In the genomic region with DNA sequence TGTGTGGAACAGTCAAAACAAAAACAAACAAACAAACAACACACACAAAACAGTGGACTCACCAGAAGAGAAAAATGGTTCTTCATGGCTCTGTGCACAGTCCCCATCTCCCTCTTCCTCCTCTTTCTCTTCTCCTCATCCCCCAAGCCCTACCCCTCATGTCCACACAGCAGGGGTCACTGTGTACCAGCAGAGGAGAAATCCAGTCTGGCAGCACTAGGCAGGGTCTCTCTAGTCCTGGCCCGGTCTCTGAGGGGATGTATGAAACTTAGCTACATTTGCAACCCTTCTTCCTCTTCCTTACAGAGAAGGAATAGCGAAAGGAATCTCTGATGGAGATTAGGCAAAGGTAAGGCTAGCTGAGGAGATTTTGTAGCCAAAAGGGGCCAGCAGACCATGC, we compare ENCODE assay signal across 23 mouse cellular contexts.
DNase-seq lines count a peak whose midpoint lies in the region; ATAC-seq and TF ChIP-seq lines count a peak whose summit lies in the region.
"Had no signal": no experiment of that assay in that cellular context is flagged by ENCODE, and none has a peak within 500 bp of the region (broad histone marks: within the 10 kb centered on the region; RNA-seq: fewer than 3 reads in every experiment).

No protein-coding gene starts in this region.

- peaks cover 36% of the 10 kb centered on the region for H3K27me3 ChIP-seq in hindbrain, embryonic 10.5 days (ENCODE audit: insufficient read depth, poor library complexity, severe bottlenecking)
- H3K27me3 ChIP-seq in hindbrain, embryonic 14.5 days (ENCODE audit: control insufficient read depth, insufficient read depth, low read length): no peaks in the 10 kb centered on the region
- H3K27me3 ChIP-seq in lung, embryonic 14.5 days (ENCODE audit: insufficient read depth, low read length): no peaks in the 10 kb centered on the region
- H3K27me3 ChIP-seq: heart, embryonic 12.5 days had no signal

- ATAC-seq in hindbrain, embryonic 14.5 days (ENCODE audit: low FRiP score): no peak
- ATAC-seq in lung, embryonic 14.5 days (ENCODE audit: insufficient read depth): no peak
- ATAC-seq: forebrain, embryonic 13.5 days; hindbrain, embryonic 16.5 days; Patski had no signal

- no peak for DNase-seq in gastrocnemius, adult 2 months
- no peak for DNase-seq in gastrocnemius, postnatal 25 days
- DNase-seq in hindbrain, embryonic 10.5 days (ENCODE audit: low spot score): no peak
- DNase-seq in hindbrain, embryonic 14.5 days (ENCODE audit: low spot score): no peak
- DNase-seq in lung, embryonic 14.5 days: no peak
- DNase-seq in lung, postnatal 14 days: no peak
- no peak for DNase-seq in frontal cortex, postnatal 10 days (ENCODE audit: low spot score in 2 of 2)
- DNase-seq: cerebellum, adult 2 months; cerebellum, postnatal 25 days; embryo, embryonic 11 days; gastrocnemius, postnatal 14 days; heart, postnatal 4 days; kidney, adult 8-10 months; kidney, postnatal 25 days; layer of hippocampus, postnatal 36 days; lung, adult 18-20 months; lung, postnatal 36 days; midbrain, embryonic 14.5 days had no signal

- no peaks in the 10 kb centered on the region for H3K9me3 ChIP-seq in hindbrain, embryonic 10.5 days
- no peaks in the 10 kb centered on the region for H3K9me3 ChIP-seq in hindbrain, embryonic 14.5 days (ENCODE audit: control insufficient read depth, low read length)
- no peaks in the 10 kb centered on the region for H3K9me3 ChIP-seq in lung, embryonic 14.5 days (ENCODE audit: low read depth, low read length)
- H3K9me3 ChIP-seq: forebrain, embryonic 13.5 days; G1E; heart, embryonic 12.5 days had no signal

- no peaks in the 10 kb centered on the region for H3K36me3 ChIP-seq in hindbrain, embryonic 10.5 days
- no peaks in the 10 kb centered on the region for H3K36me3 ChIP-seq in hindbrain, embryonic 14.5 days (replicated peaks; ENCODE audit: control insufficient read depth, insufficient read depth)
- H3K36me3 ChIP-seq in lung, embryonic 14.5 days (ENCODE audit: insufficient read depth): no peaks in the 10 kb centered on the region
- H3K36me3 ChIP-seq: G1E; heart, embryonic 12.5 days had no signal

- WGBS in hindbrain, embryonic 10.5 days: 72% methylated on average over 2 of the region's 2 CpGs
- WGBS in hindbrain, embryonic 14.5 days: 76% methylated on average over 2 of the region's 2 CpGs
- WGBS in lung, embryonic 14.5 days: 67% methylated on average over 2 of the region's 2 CpGs

- intact Hi-C loops in gastrocnemius, adult 2 months (cut with DNase I): no loop called here

- H3K4me3 ChIP-seq in gastrocnemius, adult 2 months: no peak overlapping the region
- no peak overlapping the region for H3K4me3 ChIP-seq in hindbrain, embryonic 10.5 days
- no peak overlapping the region for H3K4me3 ChIP-seq in hindbrain, embryonic 14.5 days (replicated peaks; ENCODE audit: low read length)
- H3K4me3 ChIP-seq in lung, embryonic 14.5 days (ENCODE audit: low read depth, low read length): no peak overlapping the region
- H3K4me3 ChIP-seq: forebrain, embryonic 13.5 days; heart, embryonic 12.5 days had no signal

- peak; percentile 49 for TF ChIP-seq CTCF in gastrocnemius, adult 2 months (IDR thresholded peaks at IDR 0.05)
- TF ChIP-seq CTCF in lung, embryonic 14.5 days (IDR thresholded peaks at IDR 0.05; ENCODE audit: low read depth): peak; percentile 28

- H3K4me2 ChIP-seq in hindbrain, embryonic 14.5 days (replicated peaks): no peak overlapping the region
- H3K4me2 ChIP-seq in lung, embryonic 14.5 days: no peak overlapping the region
- H3K4me2 ChIP-seq: forebrain, embryonic 13.5 days; heart, embryonic 12.5 days had no signal

- H3K4me1 ChIP-seq in hindbrain, embryonic 10.5 days (replicated peaks): peaks cover 52% of the 10 kb centered on the region
- peaks cover 10% of the 10 kb centered on the region for H3K4me1 ChIP-seq in hindbrain, embryonic 14.5 days (replicated peaks; ENCODE audit: control insufficient read depth, insufficient read depth, low read length)
- H3K4me1 ChIP-seq in lung, embryonic 14.5 days (ENCODE audit: insufficient read depth): peaks cover 3% of the 10 kb centered on the region; the same call in 1 of the 2 replicates

- no peak overlapping the region for H3K9ac ChIP-seq in hindbrain, embryonic 14.5 days
- H3K9ac ChIP-seq in lung, embryonic 14.5 days: no peak overlapping the region
- H3K9ac ChIP-seq: forebrain, embryonic 13.5 days; heart, embryonic 12.5 days had no signal

- H3K27ac ChIP-seq in gastrocnemius, adult 2 months: no peak overlapping the region
- H3K27ac ChIP-seq in hindbrain, embryonic 10.5 days: 0 out of 2 replicates have a peak overlapping the region, but pooled peaks have one; percentile 3
- H3K27ac ChIP-seq in hindbrain, embryonic 14.5 days: no peak overlapping the region
- no peak overlapping the region for H3K27ac ChIP-seq in lung, embryonic 14.5 days (ENCODE audit: low read depth)
- H3K27ac ChIP-seq: forebrain, embryonic 13.5 days had no signal
